Mouse (Mus musculus) liver, postnatal 0 days (tissue): ENCODE data around the gene Rbp2. TPM values are rescaled to one million over a fixed set of nuclear protein-coding genes. Genes with fewer than 3 reads are reported as not detected.

Experiments
- ATAC-seq: fragments of 200-750 bp; cut with Nextera tagmentation; 2 replicates; pipeline ENCODE4 v1.8.0; 2017; ENCODE audit warnings: mild to moderate bottlenecking, moderate library complexity
- DNase-seq: peaks from one replicate; pipeline ENCODE4 v3.0.0-alpha.2; 2016
- H3K27ac ChIP-seq: fragments of 300-500 bp; sonication (generic); 2 replicates; pipeline ENCODE4 v1.5.1; 2014; ENCODE audit warnings: antibody characterized with exemption, moderate library complexity, mild to moderate bottlenecking, low read depth
- H3K27me3 ChIP-seq: fragments of 300-500 bp; sonication (generic); 2 replicates; pipeline ENCODE4 v1.6.1; 2014; ENCODE audit warnings: low read length, control low read depth, mixed read lengths; ENCODE audit not compliant: insufficient read depth
- H3K36me3 ChIP-seq: fragments of 300-500 bp; sonication (generic); replicated peaks from 2 replicates; pipeline ENCODE4 v1.6.1; 2014; ENCODE audit warnings: mild to moderate bottlenecking, control low read depth, low read length, moderate library complexity, mixed read lengths; ENCODE audit not compliant: insufficient read depth
- H3K4me1 ChIP-seq: fragments of 300-500 bp; sonication (generic); 2 replicates; pipeline ENCODE4 v1.6.1; 2014; ENCODE audit warnings: antibody characterized with exemption, mild to moderate bottlenecking, control low read depth; ENCODE audit not compliant: insufficient read depth
- H3K4me2 ChIP-seq: fragments of 300-500 bp; sonication (generic); 2 replicates; pipeline ENCODE4 v1.6.1; 2014; ENCODE audit warnings: low read depth, mild to moderate bottlenecking, low read length, moderate library complexity, mixed read lengths
- H3K4me3 ChIP-seq: fragments of 300-500 bp; sonication (generic); 2 replicates; pipeline ENCODE4 v1.5.1; 2014; ENCODE audit warnings: low read depth, low read length
- H3K9ac ChIP-seq: fragments of 300-500 bp; sonication (generic); replicated peaks from 2 replicates; pipeline ENCODE4 v1.6.1; 2014; ENCODE audit warnings: mild to moderate bottlenecking, moderate library complexity
- H3K9me3 ChIP-seq: fragments of 300-500 bp; sonication (generic); 2 replicates; pipeline ENCODE4 v1.6.1; 2016; ENCODE audit warnings: mild to moderate bottlenecking, control low read depth, low read length, mixed read lengths
- CTCF ChIP-seq: sonication (generic); IDR thresholded peaks from 2 replicates; pipeline ENCODE4 v1.5.1; 2016; ENCODE audit warnings: antibody characterized with exemption, low read depth
- EP300 ChIP-seq: IDR thresholded peaks from 2 replicates; pipeline ENCODE4 v1.6.1; 2016; ENCODE audit warnings: antibody characterized with exemption, low read depth, mild to moderate bottlenecking
- WGBS: fragments of 180-500 bp; shearing (Covaris S2); extraction: QIAGEN DNeasy Blood & Tissue Kit; methylation state at CpG from one replicate; pipeline ENCODE4 v1.1.7; 2014; ENCODE audit not compliant: insufficient replicate concordance; 5-methylcytosine and 5-hydroxymethylcytosine counted together
- polyA plus RNA-seq: library from polyadenylated mRNA; unstranded; fragments of >200 nt; fragmentation: Nextera tagmentation; extraction: Ambion mirVana; gene quantifications from 2 replicates; pipeline ENCODE4 v1.2.1, GENCODE M21; 2015

Gene Rbp2
- polyA plus RNA-seq, 1 experiment from 2014 or later = 94.5 TPM

DNA sequence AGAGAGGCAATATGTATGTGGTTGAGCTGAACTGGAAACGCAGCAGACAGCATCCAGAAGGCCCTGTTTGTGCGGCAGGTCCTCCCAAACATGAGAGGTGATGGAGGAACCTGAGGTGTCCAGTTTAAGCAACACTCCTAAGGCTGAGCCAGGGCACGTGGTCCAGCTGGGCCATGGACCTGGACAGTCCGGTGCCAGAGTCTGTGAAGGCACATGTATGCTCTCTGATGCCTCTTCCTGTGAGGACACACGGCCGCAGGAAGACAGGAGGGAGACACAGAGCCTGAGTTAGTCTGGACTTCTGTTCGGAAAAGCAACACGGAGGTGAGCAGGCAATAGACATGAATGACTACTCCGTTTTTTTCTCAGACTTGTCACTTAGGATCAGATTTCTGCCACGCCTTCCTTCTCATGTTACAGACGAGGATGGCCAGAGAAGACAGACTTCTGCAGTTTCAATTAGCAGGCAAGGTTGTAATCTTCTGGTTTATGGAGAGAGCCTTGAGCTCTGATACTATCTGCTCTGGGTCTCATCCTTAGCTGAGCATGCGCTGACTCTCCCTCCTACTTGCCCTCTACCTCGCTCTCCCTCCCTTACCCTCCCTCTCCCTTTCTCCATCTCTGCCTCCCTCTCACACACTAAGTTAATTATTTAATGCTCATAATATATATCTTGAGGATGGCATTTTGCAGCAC lies 52.2 kb downstream of the Rbp2 start:
- no peak overlapping the region for H3K4me2 ChIP-seq

DNA sequence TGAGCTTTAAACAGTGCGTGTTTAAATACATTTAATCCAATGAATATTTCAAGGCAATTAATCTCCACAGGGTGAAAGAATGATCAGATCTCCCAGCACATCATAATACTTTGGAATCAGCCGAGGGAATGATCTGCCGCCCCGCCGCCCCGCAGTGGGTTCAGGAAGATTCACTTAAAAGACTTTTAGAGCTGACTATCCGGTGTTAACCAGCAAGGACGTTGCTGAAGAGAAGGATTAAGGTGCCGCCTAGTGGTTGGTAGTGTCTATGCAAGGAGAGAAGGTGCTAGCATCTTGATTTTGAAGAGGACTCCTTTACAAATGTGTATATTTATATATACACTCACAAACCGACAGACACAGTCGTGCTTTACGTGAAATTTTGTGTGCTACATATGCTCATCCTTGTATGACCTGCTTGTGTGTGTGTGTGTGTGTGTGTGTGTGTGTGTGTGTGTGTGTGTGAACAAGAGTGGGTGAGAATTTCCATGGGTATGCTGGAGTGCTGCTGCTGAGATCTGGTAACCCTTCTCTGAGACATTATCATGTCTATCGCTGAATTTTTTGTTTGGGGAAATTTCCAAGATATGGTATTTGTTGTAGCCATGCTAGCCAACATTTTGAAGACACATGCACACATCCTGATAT lies 52.9 kb downstream of the Rbp2 start:
- ATAC-seq (0 out of 2 replicates have a peak, but pooled peaks have one; percentile 33), DNase-seq (peak; percentile 56)
- H3K9ac ChIP-seq = no peak overlapping the region
- H3K4me2 ChIP-seq = no peak overlapping the region
- peaks cover 3% of the 10 kb centered on the region; the same call in 1 of the 2 replicates for H3K4me1 ChIP-seq
- no peaks in the 10 kb centered on the region for H3K9me3 ChIP-seq
- H3K27ac ChIP-seq = no peak overlapping the region
- no peaks in the 10 kb centered on the region for H3K27me3 ChIP-seq
- no peak overlapping the region for H3K4me3 ChIP-seq
- no peaks in the 10 kb centered on the region for H3K36me3 ChIP-seq
- TF ChIP-seq CTCF = peak; percentile 90
- no peak for TF ChIP-seq EP300
- WGBS = 5% methylated on average over 13 of the region's 13 CpGs

More for the DNA sequence above, 52.2 kb downstream of the Rbp2 start:
- Histone ChIP-seq H3K9me3 (no peaks in the 10 kb centered on the region), H3K4me1 (peaks cover 3% of the 10 kb centered on the region; the same call in 1 of the 2 replicates), H3K4me3 (no peak overlapping the region), H3K36me3 (no peaks in the 10 kb centered on the region), H3K9ac (no peak overlapping the region), H3K27ac (no peak overlapping the region), H3K27me3 (no peaks in the 10 kb centered on the region)
- DNase-seq (no peak), ATAC-seq (no peak)
- 49% methylated on average over 13 of the region's 13 CpGs for WGBS
- TF ChIP-seq CTCF (no peak), EP300 (no peak)

DNA sequence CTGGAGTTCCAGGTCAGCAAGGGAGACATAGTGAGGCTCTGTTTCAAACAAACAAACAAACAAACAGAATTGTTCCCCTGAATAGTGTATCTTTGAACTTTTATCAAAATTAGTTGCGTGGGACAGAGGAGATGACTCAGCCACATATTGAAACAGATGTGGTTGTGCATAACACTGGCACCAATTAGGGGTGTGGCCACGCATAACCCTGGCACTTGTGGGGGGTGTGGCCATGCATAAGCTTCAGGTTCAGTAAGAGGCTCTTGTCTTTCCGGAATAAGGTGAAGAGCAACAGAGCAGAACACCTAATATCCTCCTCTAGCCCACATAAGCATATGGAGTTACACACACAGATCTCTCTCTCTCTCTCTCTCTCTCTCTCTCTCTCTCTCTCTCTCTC lies 58.1 kb downstream of the Rbp2 start:
- H3K27ac ChIP-seq = no peak overlapping the region
- no peaks in the 10 kb centered on the region for H3K36me3 ChIP-seq
- H3K27me3 ChIP-seq = no peaks in the 10 kb centered on the region
- TF ChIP-seq CTCF (no peak), EP300 (no peak)
- no peak overlapping the region for H3K9ac ChIP-seq
- H3K4me3 ChIP-seq = no peak overlapping the region
- WGBS = 74% methylated on average over 3 of the region's 3 CpGs
- ATAC-seq (no peak), DNase-seq (no peak)
- no peaks in the 10 kb centered on the region for H3K9me3 ChIP-seq
- H3K4me1 ChIP-seq = no peaks in the 10 kb centered on the region
- H3K4me2 ChIP-seq = no peak overlapping the region

Other genes with a start within 250 kb of the Rbp2 start
- 13.9 and 14.2 TPM in 2 replicates for gene Nmnat3, start 198.7 kb upstream of the Rbp2 start, polyA plus RNA-seq
- gene Rbp1, start 63.2 kb upstream of the Rbp2 start, polyA plus RNA-seq = 54.3 and 59.6 TPM in 2 replicates
- 66.0 and 70.7 TPM in 2 replicates for gene Copb2, start 77.6 kb downstream of the Rbp2 start, polyA plus RNA-seq
- 25.9 and 26.0 TPM in 2 replicates for gene Mrps22, start 115.5 kb downstream of the Rbp2 start, polyA plus RNA-seq